Comparison of ENCODE assay signal across 8 mouse cellular contexts in the genomic region with DNA sequence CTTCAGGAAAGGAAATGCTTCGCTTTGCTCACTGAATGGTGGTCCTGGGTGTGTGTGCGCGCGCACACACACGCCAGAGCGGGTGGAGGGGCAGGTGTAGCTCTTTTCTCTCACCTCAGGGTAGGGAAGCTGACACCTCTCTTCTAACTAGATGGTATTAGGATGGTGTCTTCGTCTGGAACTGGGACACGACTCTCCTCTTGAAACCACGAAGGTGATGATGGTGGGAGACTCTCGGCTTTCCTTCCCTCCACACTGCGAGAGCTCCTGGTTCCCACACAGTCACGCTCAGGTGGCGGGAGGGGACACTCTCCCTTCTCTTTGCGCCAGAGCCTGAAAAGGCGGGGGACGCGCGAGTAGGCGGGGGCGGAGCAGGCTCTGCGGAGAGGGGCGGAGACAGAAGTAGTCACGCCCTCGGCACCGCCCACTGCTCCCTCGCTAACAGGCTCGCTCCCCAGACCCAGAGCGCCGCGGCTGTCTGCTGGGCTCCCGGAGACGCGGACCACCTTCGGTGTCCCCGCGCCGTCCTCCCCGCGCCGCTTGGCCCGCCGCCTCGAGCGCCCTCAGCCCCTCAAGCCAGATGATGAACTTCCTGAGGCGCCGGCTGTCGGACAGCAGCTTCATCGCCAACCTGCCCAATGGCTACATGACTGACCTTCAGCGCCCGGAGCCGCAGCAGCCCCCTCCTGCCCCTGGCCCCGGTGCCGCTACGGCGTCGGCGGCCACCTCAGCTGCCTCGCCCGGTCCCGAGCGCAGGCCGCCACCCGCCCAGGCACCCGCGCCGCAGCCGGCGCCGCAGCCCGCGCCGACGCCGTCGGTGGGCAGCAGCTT. TPM values are rescaled to one million over a fixed set of nuclear protein-coding genes. Genes with fewer than 3 reads are reported as not detected.
A peak's percentile ranks its signal among the peaks of the same experiment; 100 is the strongest.
DNase-seq lines count a peak whose midpoint lies in the region; ATAC-seq lines count a peak whose summit lies in the region.

A gene (plus strand): TSS at position 402 of the 831 bp plus-strand sequence.

- peak within 1 kb of the TSS; percentile 44; the same call in 1 of the 2 replicates for H3K27ac ChIP-seq in forebrain, embryonic 13.5 days
- no peak within 1 kb of the TSS for H3K27ac ChIP-seq in heart, embryonic 15.5 days
- H3K27ac ChIP-seq in liver, embryonic 11.5 days (ENCODE audit: low read depth, low read length), result no peak within 1 kb of the TSS
- no peak within 1 kb of the TSS for H3K27ac ChIP-seq in stomach, embryonic 15.5 days

- peaks cover 18% of the 10 kb centered on the region for H3K4me1 ChIP-seq in forebrain, embryonic 13.5 days
- H3K4me1 ChIP-seq in heart, embryonic 15.5 days (replicated peaks), result peaks cover 11% of the 10 kb centered on the region
- no peaks in the 10 kb centered on the region; the same call in 1 of the 2 replicates for H3K4me1 ChIP-seq in liver, embryonic 11.5 days (replicated peaks; ENCODE audit: control insufficient read depth, insufficient read depth, low read length)
- peaks cover 11% of the 10 kb centered on the region for H3K4me1 ChIP-seq in stomach, embryonic 15.5 days

- peak within 1 kb of the TSS; percentile 73 for H3K4me3 ChIP-seq in forebrain, embryonic 13.5 days
- H3K4me3 ChIP-seq in heart, embryonic 15.5 days, result peak within 1 kb of the TSS; percentile 67
- H3K4me3 ChIP-seq in liver, embryonic 11.5 days (ENCODE audit: low read depth, low read length), result peak within 1 kb of the TSS; percentile 61
- peak within 1 kb of the TSS; percentile 66 for H3K4me3 ChIP-seq in stomach, embryonic 15.5 days (replicated peaks)

- H3K4me2 ChIP-seq in forebrain, embryonic 13.5 days, result peak within 1 kb of the TSS; percentile 84
- H3K4me2 ChIP-seq in heart, embryonic 15.5 days, result peak within 1 kb of the TSS; percentile 96
- peak within 1 kb of the TSS; percentile 94 for H3K4me2 ChIP-seq in liver, embryonic 11.5 days
- H3K4me2 ChIP-seq in stomach, embryonic 15.5 days, result peak within 1 kb of the TSS; percentile 98

- peak; percentile 98 for ATAC-seq in forebrain, embryonic 13.5 days
- peak; percentile 86 for ATAC-seq in heart, embryonic 15.5 days (replicated peaks; ENCODE audit: insufficient number of reproducible peaks, insufficient read depth, low FRiP score, low read depth)
- ATAC-seq in liver, embryonic 11.5 days (replicated peaks; ENCODE audit: low FRiP score), result peak; percentile 95
- ATAC-seq in stomach, embryonic 15.5 days (ENCODE audit: insufficient read depth, low FRiP score, low read depth), result peak; percentile 92

- peaks cover 18% of the 10 kb centered on the region for H3K27me3 ChIP-seq in forebrain, embryonic 13.5 days
- peaks cover 51% of the 10 kb centered on the region for H3K27me3 ChIP-seq in heart, embryonic 15.5 days
- peaks cover 33% of the 10 kb centered on the region for H3K27me3 ChIP-seq in liver, embryonic 11.5 days (replicated peaks; ENCODE audit: control insufficient read depth, insufficient read depth, low read length)
- peaks cover 22% of the 10 kb centered on the region for H3K27me3 ChIP-seq in stomach, embryonic 15.5 days (replicated peaks)

- under 1% methylated on average over 57 of the region's 75 CpGs for WGBS in forebrain, embryonic 13.5 days
- WGBS in heart, embryonic 15.5 days, result 1% methylated on average over 75 of the region's 75 CpGs
- WGBS in liver, embryonic 11.5 days, result under 1% methylated on average over 70 of the region's 75 CpGs
- WGBS in stomach, embryonic 15.5 days, result under 1% methylated on average over 73 of the region's 75 CpGs

- DNase-seq in CD4-positive helper T cell, adult 2 months (ENCODE audit: low read depth, low spot score), result peak; percentile 61
- peak; percentile 50 for DNase-seq in c-Kit-positive CD71-positive TER-119-negative erythroid progenitor cells, embryonic 14.5 days (ENCODE audit: low read depth)
- DNase-seq in kidney, postnatal 10 days, result peak; percentile 87
- peak; percentile 84 for DNase-seq in liver, embryonic 11.5 days (ENCODE audit: low spot score)
- DNase-seq in neural tube, embryonic 10.5 days (ENCODE audit: extremely low spot score, low spot score), result peak; percentile 86

- H3K36me3 ChIP-seq in forebrain, embryonic 13.5 days (ENCODE audit: poor library complexity, severe bottlenecking), result no peaks in the 10 kb centered on the region
- no peaks in the 10 kb centered on the region for H3K36me3 ChIP-seq in heart, embryonic 15.5 days
- no peaks in the 10 kb centered on the region for H3K36me3 ChIP-seq in liver, embryonic 11.5 days (ENCODE audit: control insufficient read depth, insufficient read depth, low read length)
- H3K36me3 ChIP-seq in stomach, embryonic 15.5 days, result no peaks in the 10 kb centered on the region

- peak within 1 kb of the TSS; percentile 79 for H3K9ac ChIP-seq in forebrain, embryonic 13.5 days
- H3K9ac ChIP-seq in heart, embryonic 15.5 days, result peak within 1 kb of the TSS; percentile 55
- peak within 1 kb of the TSS; percentile 48; the same call in 1 of the 2 replicates for H3K9ac ChIP-seq in liver, embryonic 11.5 days (ENCODE audit: low read depth, low read length)
- H3K9ac ChIP-seq in stomach, embryonic 15.5 days, result 0 out of 2 replicates have a peak within 1 kb of the TSS, but pooled peaks have one; percentile 32

- H3K9me3 ChIP-seq in forebrain, embryonic 13.5 days (replicated peaks), result no peaks in the 10 kb centered on the region
- no peaks in the 10 kb centered on the region for H3K9me3 ChIP-seq in heart, embryonic 15.5 days (replicated peaks)
- no peaks in the 10 kb centered on the region for H3K9me3 ChIP-seq in liver, embryonic 11.5 days (ENCODE audit: control insufficient read depth, low read length)
- no peaks in the 10 kb centered on the region for H3K9me3 ChIP-seq in stomach, embryonic 15.5 days

RNA-seq across cellular contexts. Expression of the gene that starts here (rescaled TPM):
- polyA plus RNA-seq in forebrain, embryonic 13.5 days (2015; fragmentation: Nextera tagmentation; extraction: Ambion mirVana), result 15.6 and 18.3 TPM in 2 replicates
- 1.4 and 2.1 TPM in 2 replicates for polyA plus RNA-seq in heart, embryonic 15.5 days (2015; fragmentation: Nextera tagmentation; extraction: Ambion mirVana)
- polyA plus RNA-seq in liver, embryonic 11.5 days (2014; fragmentation: Nextera tagmentation; extraction: Ambion mirVana), result 0.16 and 0.30 TPM in 2 replicates
- polyA plus RNA-seq in stomach, embryonic 15.5 days (2015; fragmentation: Nextera tagmentation; extraction: Ambion mirVana), result 3.1 and 4.0 TPM in 2 replicates

Comparison
In these comparisons a context has a peak if more than half of its experiments do, and no peak if none do; other contexts are left out.
1. Peak in DNase-seq, ATAC-seq, H3K4me3 ChIP-seq, H3K9ac ChIP-seq and H3K4me2 ChIP-seq in liver, embryonic 11.5 days; RNA of the gene not detected or under 1 TPM.